Comparison of ENCODE assay signal across 18 mouse cellular contexts in genomic region chr8:120331027-120331426, GRCm38 (mm10).
A peak's percentile ranks its signal among the peaks of the same experiment; 100 is the strongest.
DNase-seq lines count a peak whose midpoint lies in the region; ATAC-seq and TF ChIP-seq lines count a peak whose summit lies in the region.
"Had no signal": no experiment of that assay in that cellular context is flagged by ENCODE, and none has a peak within 500 bp of the region (broad histone marks: within the 10 kb centered on the region; RNA-seq: fewer than 3 reads in every experiment).

No protein-coding gene starts in this region.

- 77% methylated on average over 7 of the region's 7 CpGs for WGBS in forebrain, embryonic 12.5 days
- 81% methylated on average over 7 of the region's 7 CpGs for WGBS in forebrain, embryonic 16.5 days
- 71% methylated on average over 7 of the region's 7 CpGs for WGBS in liver, embryonic 11.5 days
- 81% methylated on average over 7 of the region's 7 CpGs for WGBS in liver, postnatal 0 days (ENCODE audit: insufficient replicate concordance)
- 57% methylated on average over 7 of the region's 7 CpGs for WGBS in limb, embryonic 10.5 days

- ATAC-seq in forebrain, embryonic 12.5 days (ENCODE audit: low FRiP score): no peak
- ATAC-seq in forebrain, embryonic 16.5 days: no peak
- ATAC-seq in liver, embryonic 11.5 days (replicated peaks; ENCODE audit: low FRiP score): no peak
- no peak for ATAC-seq in liver, postnatal 0 days
- ATAC-seq: forebrain, embryonic 13.5 days had no signal

- peaks cover 20% of the 10 kb centered on the region; the same call in 1 of the 2 replicates for H3K27me3 ChIP-seq in forebrain, embryonic 12.5 days
- no peaks in the 10 kb centered on the region for H3K27me3 ChIP-seq in forebrain, embryonic 16.5 days (replicated peaks; ENCODE audit: control insufficient read depth, insufficient read depth, low read length)
- no peaks in the 10 kb centered on the region for H3K27me3 ChIP-seq in liver, embryonic 11.5 days (replicated peaks; ENCODE audit: control insufficient read depth, insufficient read depth, low read length)
- H3K27me3 ChIP-seq in liver, postnatal 0 days (ENCODE audit: insufficient read depth, low read length): no peaks in the 10 kb centered on the region
- no peaks in the 10 kb centered on the region for H3K27me3 ChIP-seq in limb, embryonic 10.5 days (ENCODE audit: low read depth, poor library complexity, severe bottlenecking)
- H3K27me3 ChIP-seq: forebrain, embryonic 13.5 days had no signal

- no peak for TF ChIP-seq EP300 in liver, postnatal 0 days (IDR thresholded peaks at IDR 0.05; ENCODE audit: low read depth)

- H3K4me2 ChIP-seq in forebrain, embryonic 12.5 days: no peak overlapping the region
- H3K4me2 ChIP-seq in forebrain, embryonic 16.5 days (ENCODE audit: low read length): no peak overlapping the region
- H3K4me2 ChIP-seq in liver, embryonic 11.5 days: peak overlapping the region; percentile 7; the same call in 1 of the 2 replicates
- no peak overlapping the region for H3K4me2 ChIP-seq in liver, postnatal 0 days (ENCODE audit: low read depth, low read length)
- H3K4me2 ChIP-seq: forebrain, embryonic 13.5 days had no signal

- H3K9me3 ChIP-seq in forebrain, embryonic 12.5 days: no peaks in the 10 kb centered on the region
- no peaks in the 10 kb centered on the region for H3K9me3 ChIP-seq in forebrain, embryonic 16.5 days (ENCODE audit: control insufficient read depth, low read length)
- no peaks in the 10 kb centered on the region for H3K9me3 ChIP-seq in liver, embryonic 11.5 days (ENCODE audit: control insufficient read depth, low read length)
- H3K9me3 ChIP-seq in liver, postnatal 0 days (ENCODE audit: low read length): no peaks in the 10 kb centered on the region
- no peaks in the 10 kb centered on the region for H3K9me3 ChIP-seq in ES-E14 (ENCODE audit: control insufficient read depth, insufficient read depth, low read depth, low read length)
- no peaks in the 10 kb centered on the region for H3K9me3 ChIP-seq in limb, embryonic 10.5 days (replicated peaks)
- H3K9me3 ChIP-seq: forebrain, embryonic 13.5 days had no signal

- no peak overlapping the region for H3K9ac ChIP-seq in forebrain, embryonic 12.5 days
- no peak overlapping the region for H3K9ac ChIP-seq in forebrain, embryonic 16.5 days (replicated peaks; ENCODE audit: low read depth, low read length)
- peak overlapping the region; percentile 32; the same call in 1 of the 2 replicates for H3K9ac ChIP-seq in liver, embryonic 11.5 days (ENCODE audit: low read depth, low read length)
- H3K9ac ChIP-seq in liver, postnatal 0 days (replicated peaks): no peak overlapping the region
- no peak overlapping the region; the same call in 1 of the 2 replicates for H3K9ac ChIP-seq in ES-E14 (ENCODE audit: insufficient read depth, low read depth, low read length, poor library complexity, severe bottlenecking)
- H3K9ac ChIP-seq: forebrain, embryonic 13.5 days; liver, embryonic 14.5 days had no signal

- DNase-seq in liver, embryonic 11.5 days (ENCODE audit: low spot score): no peak
- no peak for DNase-seq in liver, postnatal 0 days
- no peak for DNase-seq in ES-E14 (ENCODE audit: low read depth, low spot score)
- no peak for DNase-seq in limb, embryonic 10.5 days (ENCODE audit: low spot score)
- DNase-seq in spleen, adult 18-20 months: no peak
- DNase-seq in kidney, postnatal 10 days: no peak
- DNase-seq: adrenal gland, postnatal 14 days; cerebellum, adult 2 months; heart, postnatal 14 days; kidney, adult 8-10 months; layer of hippocampus, postnatal 36 days; lung, postnatal 10 days; right cerebral cortex, postnatal 14 days; thymus, postnatal 4 days had no signal

- in situ Hi-C loops in ES-E14 (cut with MboI; ENCODE audit: low sequenced_read_pairs in 2 of 2, unreplicated experiment in 2 of 2): no loop called here

- 0 out of 2 replicates have a peak overlapping the region, but pooled peaks have one; percentile 42 for H3K27ac ChIP-seq in forebrain, embryonic 12.5 days
- H3K27ac ChIP-seq in forebrain, embryonic 16.5 days (ENCODE audit: low read length): no peak overlapping the region
- 0 out of 2 replicates have a peak overlapping the region, but pooled peaks have one; percentile 4 for H3K27ac ChIP-seq in liver, embryonic 11.5 days (ENCODE audit: low read depth, low read length)
- H3K27ac ChIP-seq in liver, postnatal 0 days (ENCODE audit: low read depth): no peak overlapping the region
- H3K27ac ChIP-seq in ES-E14 (ENCODE audit: insufficient read depth, low read depth, low read length, poor library complexity, severe bottlenecking): peak overlapping the region; percentile 7; the same call in 1 of the 2 replicates
- peak overlapping the region; percentile 64 for H3K27ac ChIP-seq in limb, embryonic 10.5 days
- H3K27ac ChIP-seq: liver, embryonic 14.5 days had no signal

- H3K4me3 ChIP-seq in forebrain, embryonic 12.5 days (replicated peaks): no peak overlapping the region
- H3K4me3 ChIP-seq in forebrain, embryonic 16.5 days (replicated peaks; ENCODE audit: low read length): no peak overlapping the region
- no peak overlapping the region for H3K4me3 ChIP-seq in liver, embryonic 11.5 days (ENCODE audit: low read depth, low read length)
- H3K4me3 ChIP-seq in liver, postnatal 0 days (ENCODE audit: low read depth, low read length): no peak overlapping the region
- H3K4me3 ChIP-seq in ES-E14 (ENCODE audit: insufficient read depth in 1 of 2, low read depth in 1 of 2, low read length in 2 of 2, poor library complexity in 1 of 2, severe bottlenecking in 1 of 2): peak overlapping the region in 1 of 2 experiments; percentile 11; a peak in 1 of 4 replicates
- H3K4me3 ChIP-seq in limb, embryonic 10.5 days: no peak overlapping the region
- H3K4me3 ChIP-seq: forebrain, embryonic 13.5 days had no signal

- no peaks in the 10 kb centered on the region for H3K36me3 ChIP-seq in forebrain, embryonic 12.5 days (replicated peaks)
- no peaks in the 10 kb centered on the region for H3K36me3 ChIP-seq in forebrain, embryonic 16.5 days (ENCODE audit: control insufficient read depth, insufficient read depth)
- H3K36me3 ChIP-seq in liver, embryonic 11.5 days (ENCODE audit: control insufficient read depth, insufficient read depth, low read length): no peaks in the 10 kb centered on the region
- H3K36me3 ChIP-seq in liver, postnatal 0 days (replicated peaks; ENCODE audit: insufficient read depth, low read length): no peaks in the 10 kb centered on the region
- no peaks in the 10 kb centered on the region for H3K36me3 ChIP-seq in ES-E14 (ENCODE audit: control insufficient read depth, insufficient read depth, low read length, poor library complexity, severe bottlenecking)
- H3K36me3 ChIP-seq in limb, embryonic 10.5 days: no peaks in the 10 kb centered on the region

- no peak for TF ChIP-seq CTCF in liver, postnatal 0 days (IDR thresholded peaks at IDR 0.05; ENCODE audit: low read depth)

- peaks cover 48% of the 10 kb centered on the region for H3K4me1 ChIP-seq in forebrain, embryonic 12.5 days
- H3K4me1 ChIP-seq in forebrain, embryonic 16.5 days (replicated peaks; ENCODE audit: control insufficient read depth, insufficient read depth, low read length): peaks cover 30% of the 10 kb centered on the region
- peaks cover 50% of the 10 kb centered on the region for H3K4me1 ChIP-seq in liver, embryonic 11.5 days (replicated peaks; ENCODE audit: control insufficient read depth, insufficient read depth, low read length)
- H3K4me1 ChIP-seq in liver, postnatal 0 days (ENCODE audit: insufficient read depth): peaks cover 32% of the 10 kb centered on the region
- H3K4me1 ChIP-seq in ES-E14 (ENCODE audit: control insufficient read depth in 2 of 2, insufficient read depth in 2 of 2, low read length in 2 of 2, poor library complexity in 1 of 2): peaks cover 22 to 40% of the 10 kb centered on the region in 2 experiments
- peaks cover 68% of the 10 kb centered on the region for H3K4me1 ChIP-seq in limb, embryonic 10.5 days

TF ChIP-seq in ES-E14, 5 proteins besides CTCF, POLR2A, EP300 and RAD21:
- no peak for TF ChIP-seq HCFC1 (IDR thresholded peaks at IDR 0.05; ENCODE audit: borderline replicate concordance, insufficient read depth, low read length)
- TF ChIP-seq MAFK (IDR thresholded peaks at IDR 0.05; ENCODE audit: insufficient read depth, low read depth, low read length): no peak
- no peak for TF ChIP-seq ZC3H11A (IDR thresholded peaks at IDR 0.05; ENCODE audit: borderline replicate concordance, low read depth, low read length)
- TF ChIP-seq CHD2 (IDR thresholded peaks at IDR 0.05; ENCODE audit: low read depth, low read length): no peak
- TF ChIP-seq ZNF384 (IDR thresholded peaks at IDR 0.05; ENCODE audit: low read depth, low read length): no peak

Comparison
In these comparisons a context has a peak if more than half of its experiments do, and no peak if none do; other contexts are left out.
1. H3K27ac ChIP-seq: peak in forebrain, embryonic 12.5 days (single experiment), liver, embryonic 11.5 days (single experiment), ES-E14 (single experiment) and limb, embryonic 10.5 days (single experiment); none in forebrain, embryonic 16.5 days (single experiment) and liver, postnatal 0 days (single experiment).